Mouse (Mus musculus) MEL (cell line): ENCODE measurements around the gene A630095N17Rik. TPM values are rescaled to one million over a fixed set of nuclear protein-coding genes. Genes with fewer than 3 reads are reported as not detected.

Experiments used
- DNase-seq: peaks from one replicate; pipeline ENCODE4 v3.0.0; 2011; ENCODE audit warnings: low read depth, low spot score
- H3K27ac ChIP-seq: 2 replicates; pipeline ENCODE4 v1.5.1; 2012; ENCODE audit warnings: low read depth, mild to moderate bottlenecking, control low read depth, low read length, moderate library complexity; ENCODE audit not compliant: control insufficient read depth
- H3K27me3 ChIP-seq, 2 experiments: fragments of 150-350 bp in 1 of 2; sonication (generic) in 1 of 2; 2 replicates each; pipeline ENCODE4 v1.6.1; 2012; ENCODE audit warnings: low read length in 2 of 2, mild to moderate bottlenecking in 2 of 2, improper control_type of control experiment in 1 of 2, moderate library complexity in 1 of 2; ENCODE audit not compliant: insufficient read depth in 2 of 2, control insufficient read depth in 1 of 2
- H3K36me3 ChIP-seq, 2 experiments: 2 replicates each; pipeline ENCODE4 v1.6.1; 2012 to 2014; ENCODE audit warnings: low read length in 2 of 2, improper control_type of control experiment in 1 of 2, inconsistent platforms in 1 of 2, mild to moderate bottlenecking in 1 of 2; ENCODE audit not compliant: insufficient read depth in 2 of 2, control insufficient read depth in 1 of 2
- H3K4me1 ChIP-seq, 2 experiments: fragments of 150-350 bp in 1 of 2; sonication (generic) in 1 of 2; 2 replicates each; pipeline ENCODE4 v1.6.1; 2012; ENCODE audit warnings: low read length in 2 of 2, improper control_type of control experiment in 1 of 2, mild to moderate bottlenecking in 1 of 2; ENCODE audit not compliant: insufficient read depth in 2 of 2, control insufficient read depth in 1 of 2
- H3K4me3 ChIP-seq, 2 experiments: fragments of 150-350 bp in 1 of 2; sonication (generic) in 1 of 2; 2 replicates each; pipeline ENCODE4 v1.5.1; 2012; ENCODE audit warnings: low read depth in 2 of 2, low read length in 2 of 2, mild to moderate bottlenecking in 2 of 2, moderate library complexity in 2 of 2, control low read depth in 1 of 2, improper control_type of control experiment in 1 of 2; ENCODE audit not compliant: control insufficient read depth in 1 of 2, insufficient read depth in 1 of 2
- H3K79me2 ChIP-seq: 2 replicates; pipeline ENCODE4 v1.6.1; 2012; ENCODE audit warnings: mild to moderate bottlenecking, low read length, moderate library complexity; ENCODE audit not compliant: control insufficient read depth, poor library complexity, insufficient read depth
- H3K9ac ChIP-seq: 2 replicates; pipeline ENCODE4 v1.6.1; 2012; ENCODE audit warnings: low read depth, mild to moderate bottlenecking, control low read depth, low read length, moderate library complexity; ENCODE audit not compliant: control insufficient read depth, poor library complexity, severe bottlenecking
- H3K9me3 ChIP-seq: fragments of 150-350 bp; sonication (generic); replicated peaks from 2 replicates; pipeline ENCODE4 v1.6.1; 2012; ENCODE audit warnings: mild to moderate bottlenecking, low read length, improper control_type of control experiment, moderate library complexity; ENCODE audit not compliant: insufficient read depth
- BHLHE40 ChIP-seq: IDR thresholded peaks from 2 replicates; pipeline ENCODE4 v1.6.1; 2012; ENCODE audit warnings: low read depth, mild to moderate bottlenecking, inconsistent platforms, low read length, improper control_type of control experiment, borderline replicate concordance
- JUND ChIP-seq: IDR thresholded peaks from 2 replicates; pipeline ENCODE4 v1.6.1; 2011; ENCODE audit warnings: low read depth, mild to moderate bottlenecking, improper control_type of control experiment, low read length
- MAX ChIP-seq: IDR thresholded peaks from 2 replicates; pipeline ENCODE4 v1.6.1; 2011; ENCODE audit warnings: low read length, improper control_type of control experiment
- POLR2A ChIP-seq, 2 experiments: IDR thresholded peaks; 2 replicates each; pipeline ENCODE4 v1.6.1; 2011 to 2012; ENCODE audit warnings: low read length in 2 of 2, mild to moderate bottlenecking in 2 of 2, control low read depth in 1 of 2, improper control_type of control experiment in 1 of 2, low read depth in 1 of 2, moderate library complexity in 1 of 2; ENCODE audit not compliant: control insufficient read depth in 1 of 2, insufficient read depth in 1 of 2, poor library complexity in 1 of 2
- SIN3A ChIP-seq: IDR thresholded peaks from 2 replicates; pipeline ENCODE4 v1.6.1; 2012; ENCODE audit warnings: low read length, improper control_type of control experiment, inconsistent platforms
- TAL1 ChIP-seq: IDR thresholded peaks from 2 replicates; pipeline ENCODE4 v1.6.1; 2012; ENCODE audit warnings: mild to moderate bottlenecking, inconsistent platforms, low read length, moderate library complexity, mixed read lengths
- UBTF ChIP-seq: IDR thresholded peaks from 2 replicates; pipeline ENCODE4 v1.6.1; 2012; ENCODE audit warnings: low read depth, mild to moderate bottlenecking, inconsistent platforms, low read length, improper control_type of control experiment, moderate library complexity, borderline replicate concordance; ENCODE audit not compliant: insufficient read depth
- ZNF384 ChIP-seq: IDR thresholded peaks from 2 replicates; pipeline ENCODE4 v1.6.1; 2012; ENCODE audit warnings: low read depth, mild to moderate bottlenecking, inconsistent platforms, low read length, improper control_type of control experiment
- polyA plus RNA-seq, 2 experiments: library from polyadenylated mRNA; stranded (reverse) in 1 of 2; unstranded in 1 of 2; fragments of >175 nt in 1 of 2; fragments of >200 nt in 1 of 2; gene quantifications; 2 replicates each; pipeline versions ENCODE4 v1.2.1 to v1.2.4; 2012; ENCODE audit warnings: low replicate concordance in 2 of 2, low read depth in 1 of 2; ENCODE audit not compliant: insufficient read length in 2 of 2, insufficient read depth in 1 of 2, missing spikeins in 1 of 2
- total RNA-seq: library from RNA; depleted of rRNA; stranded (reverse); fragments of 300-350 nt; gene quantifications from 2 replicates; pipeline ENCODE4 v1.2.3, GENCODE M21; 2012

Gene A630095N17Rik
- total and polyA plus RNA-seq, 3 experiments: 0.58 to 0.82 TPM; not detected in 1

- TF ChIP-seq SIN3A: 0 out of 2 replicates have a peak, but pooled peaks have one; percentile 33
- TF ChIP-seq UBTF: no peak
- no peak for TF ChIP-seq TAL1
- TF ChIP-seq ZNF384: no peak
- TF ChIP-seq MAX: no peak
- TF ChIP-seq, all 39 proteins: peak for 1
- H3K4me3 ChIP-seq: no peak overlapping the region
- H3K4me1 ChIP-seq: no peaks in the 10 kb centered on the region
- no peaks in the 10 kb centered on the region for H3K9me3 ChIP-seq
- H3K27ac ChIP-seq: no peak overlapping the region
- peak; percentile 62 for DNase-seq
- H3K9ac ChIP-seq: no peak overlapping the region
- peaks cover 0 to 3% of the 10 kb centered on the region in 2 experiments; a peak in 1 of 4 replicates for H3K27me3 ChIP-seq
- H3K79me2 ChIP-seq: no peaks in the 10 kb centered on the region
- H3K36me3 ChIP-seq: no peaks in the 10 kb centered on the region
Measured at GRCm38 (mm10) chr1:75277195-75278188, 45.6 kb upstream of the A630095N17Rik start.

GRCm38 (mm10) chr1:75264091-75264880 lies 32.4 kb upstream of the A630095N17Rik start, which contains the start of gene Ptprn:
Gene Ptprn, minus strand, starts transcription at chr1:75264502.
- no peak for DNase-seq
- Histone ChIP-seq H3K79me2 (no peaks in the 10 kb centered on the region), H3K4me1 (no peaks in the 10 kb centered on the region), H3K27me3 (peaks cover 4 to 6% of the 10 kb centered on the region in 2 experiments; a peak in 3 of 4 replicates), H3K9me3 (no peaks in the 10 kb centered on the region), H3K36me3 (no peaks in the 10 kb centered on the region), H3K9ac (no peak within 1 kb of the TSS), H3K4me3 (no peak within 1 kb of the TSS), H3K27ac (no peak within 1 kb of the TSS)
- no peak for TF ChIP-seq JUND
- TF ChIP-seq POLR2A (IDR thresholded peaks at IDR 0.05; ENCODE audit: control insufficient read depth in 1 of 2, insufficient read depth in 1 of 2, low read depth in 1 of 2, low read length in 2 of 2, poor library complexity in 1 of 2): no peak
- TF ChIP-seq BHLHE40: no peak
